Mouse (Mus musculus) monocyte, adult 2 months (primary cell): ENCODE measurements around the gene Lpar3.

ENCODE experiments used
- DNase-seq, 2 experiments: peaks; one replicate each; pipeline ENCODE4 v3.0.0; 2022; ENCODE audit warnings: low spot score in 2 of 2, low read depth in 1 of 2

Lpar3 gene

GRCm38 (mm10) chr3:146257483-146258122 is 36.8 kb downstream of the Lpar3 start:
- DNase-seq, result no peak

GRCm38 (mm10) chr3:146260203-146260602 is 39.4 kb downstream of the Lpar3 start:
- DNase-seq, result no peak

- no peak for DNase-seq
Observed at GRCm38 (mm10) chr3:146260845-146261244, 40.1 kb downstream of the Lpar3 start.

- DNase-seq, result no peak
Observed at GRCm38 (mm10) chr3:146262536-146262935, 41.8 kb downstream of the Lpar3 start.

- DNase-seq, result no peak
Observed at GRCm38 (mm10) chr3:146264146-146264545, 43.4 kb downstream of the Lpar3 start.

GRCm38 (mm10) chr3:146265545-146266130 is 44.9 kb downstream of the Lpar3 start:
- DNase-seq, result no peak

- DNase-seq, result no peak
Observed at GRCm38 (mm10) chr3:146268024-146268801, 47.5 kb downstream of the Lpar3 start.

GRCm38 (mm10) chr3:146274503-146274902 is 53.7 kb downstream of the Lpar3 start:
- DNase-seq, result no peak

GRCm38 (mm10) chr3:146275360-146276025 is 54.7 kb downstream of the Lpar3 start:
- no peak for DNase-seq

- no peak for DNase-seq
Observed at GRCm38 (mm10) chr3:146276026-146276409, 55.3 kb downstream of the Lpar3 start.

GRCm38 (mm10) chr3:146276991-146277390 is 56.2 kb downstream of the Lpar3 start:
- no peak for DNase-seq

- DNase-seq, result no peak
Observed at GRCm38 (mm10) chr3:146277456-146277855, 56.7 kb downstream of the Lpar3 start.

GRCm38 (mm10) chr3:146278195-146279140 is 57.7 kb downstream of the Lpar3 start:
- no peak for DNase-seq

- no peak for DNase-seq
Observed at GRCm38 (mm10) chr3:146283732-146284361, 63.1 kb downstream of the Lpar3 start.

- DNase-seq, result no peak
Observed at GRCm38 (mm10) chr3:146286118-146286517, 65.4 kb downstream of the Lpar3 start.

GRCm38 (mm10) chr3:146291928-146292327 is 71.2 kb downstream of the Lpar3 start:
- DNase-seq, result no peak

- DNase-seq, result no peak
Observed at GRCm38 (mm10) chr3:146292515-146292914, 71.8 kb downstream of the Lpar3 start.

GRCm38 (mm10) chr3:146302451-146302850 is 81.7 kb downstream of the Lpar3 start:
- no peak for DNase-seq

- no peak for DNase-seq
Observed at GRCm38 (mm10) chr3:146303194-146303593, 82.4 kb downstream of the Lpar3 start.
